Mouse (Mus musculus): Measurements from ENCODE around the gene Kirrel3. TPM values are rescaled to one million over a fixed set of nuclear protein-coding genes. Genes with fewer than 3 reads are reported as not detected.

The Kirrel3 gene
- polyA plus RNA-seq, 1 experiment from 2014 or later, result 0.60 TPM

DNA sequence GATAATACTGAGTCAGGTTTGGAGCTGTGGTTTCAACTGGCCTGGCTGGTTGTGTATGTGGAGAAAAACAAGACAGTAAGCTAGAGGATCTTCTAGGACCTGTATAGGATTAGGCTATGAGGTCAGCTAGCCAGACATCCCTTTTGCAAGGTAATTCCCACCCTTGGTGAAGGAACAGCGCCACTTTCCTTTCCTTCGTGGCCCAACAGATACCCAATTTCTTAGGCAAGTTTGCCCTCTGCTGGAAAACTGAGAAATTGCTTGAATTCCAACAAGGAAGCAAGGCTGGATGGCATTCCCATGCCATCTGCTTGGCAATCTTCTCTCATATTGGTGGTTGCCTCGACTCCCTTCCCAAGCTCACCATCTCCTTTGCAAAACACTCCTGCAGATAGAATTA is 533.7 kb downstream of the Kirrel3 start:
- Histone ChIP-seq H3K9me3 (ENCODE audit: control insufficient read depth) (no peaks in the 10 kb centered on the region), H3K4me1 (replicated peaks; ENCODE audit: control insufficient read depth, insufficient read depth, low read length) (no peaks in the 10 kb centered on the region), H3K4me3 (ENCODE audit: low read depth, low read length) (no peak overlapping the region), H3K27ac (ENCODE audit: low read depth, low read length) (no peak overlapping the region), H3K36me3 (ENCODE audit: control insufficient read depth, insufficient read depth) (no peaks in the 10 kb centered on the region), H3K4me2 (replicated peaks; ENCODE audit: low read depth) (no peak overlapping the region), H3K27me3 (replicated peaks; ENCODE audit: control insufficient read depth, insufficient read depth, low read length) (peaks cover 42% of the 10 kb centered on the region), H3K9ac (ENCODE audit: low read depth, low read length) (no peak overlapping the region)
- TF ChIP-seq CTCF (IDR thresholded peaks at IDR 0.05; ENCODE audit: low read depth), result peak; percentile 89
- WGBS, result 3% methylated on average over 3 of the region's 3 CpGs
- ATAC-seq, result no peak

- no peak for TF ChIP-seq CTCF (IDR thresholded peaks at IDR 0.05; ENCODE audit: low read depth)
- Histone ChIP-seq H3K4me1 (replicated peaks; ENCODE audit: control insufficient read depth, insufficient read depth, low read length) (no peaks in the 10 kb centered on the region), H3K4me2 (replicated peaks; ENCODE audit: low read depth) (no peak overlapping the region), H3K9me3 (ENCODE audit: control insufficient read depth) (no peaks in the 10 kb centered on the region), H3K27ac (ENCODE audit: low read depth, low read length) (no peak overlapping the region), H3K27me3 (replicated peaks; ENCODE audit: control insufficient read depth, insufficient read depth, low read length) (peaks cover 40% of the 10 kb centered on the region), H3K9ac (ENCODE audit: low read depth, low read length) (no peak overlapping the region), H3K4me3 (ENCODE audit: low read depth, low read length) (no peak overlapping the region), H3K36me3 (ENCODE audit: control insufficient read depth, insufficient read depth) (no peaks in the 10 kb centered on the region)
- no peak for ATAC-seq
- WGBS, result 56% methylated on average over 11 of the region's 11 CpGs
These were observed 534.4 kb downstream of the Kirrel3 start for GRCm38 (mm10) chr9:35020015-35020653.

- Histone ChIP-seq H3K9me3 (ENCODE audit: control insufficient read depth) (no peaks in the 10 kb centered on the region), H3K9ac (ENCODE audit: low read depth, low read length) (no peak overlapping the region), H3K36me3 (ENCODE audit: control insufficient read depth, insufficient read depth) (no peaks in the 10 kb centered on the region), H3K4me1 (replicated peaks; ENCODE audit: control insufficient read depth, insufficient read depth, low read length) (no peaks in the 10 kb centered on the region), H3K27ac (ENCODE audit: low read depth, low read length) (no peak overlapping the region), H3K4me3 (ENCODE audit: low read depth, low read length) (no peak overlapping the region), H3K27me3 (replicated peaks; ENCODE audit: control insufficient read depth, insufficient read depth, low read length) (peaks cover 33% of the 10 kb centered on the region), H3K4me2 (replicated peaks; ENCODE audit: low read depth) (no peak overlapping the region)
- no peak for TF ChIP-seq CTCF (IDR thresholded peaks at IDR 0.05; ENCODE audit: low read depth)
- 90% methylated on average over 1 of the region's 1 CpGs for WGBS
- ATAC-seq, result no peak
These were observed 536.0 kb downstream of the Kirrel3 start for GRCm38 (mm10) chr9:35021744-35022143.

- Histone ChIP-seq H3K4me3 (ENCODE audit: low read depth, low read length) (no peak overlapping the region), H3K27me3 (replicated peaks; ENCODE audit: control insufficient read depth, insufficient read depth, low read length) (peaks cover 14% of the 10 kb centered on the region), H3K9me3 (ENCODE audit: control insufficient read depth) (no peaks in the 10 kb centered on the region), H3K27ac (ENCODE audit: low read depth, low read length) (no peak overlapping the region), H3K4me1 (replicated peaks; ENCODE audit: control insufficient read depth, insufficient read depth, low read length) (no peaks in the 10 kb centered on the region), H3K4me2 (replicated peaks; ENCODE audit: low read depth) (peak overlapping the region; percentile 28), H3K9ac (ENCODE audit: low read depth, low read length) (no peak overlapping the region), H3K36me3 (ENCODE audit: control insufficient read depth, insufficient read depth) (no peaks in the 10 kb centered on the region)
- WGBS, result 15% methylated on average over 24 of the region's 25 CpGs
- no peak for ATAC-seq
- no peak for TF ChIP-seq CTCF (IDR thresholded peaks at IDR 0.05; ENCODE audit: low read depth)
These were observed 539.1 kb downstream of the Kirrel3 start for GRCm38 (mm10) chr9:35024591-35025496.

GRCm38 (mm10) chr9:35026311-35026710 is 540.6 kb downstream of the Kirrel3 start:
- ATAC-seq, result no peak
- Histone ChIP-seq H3K36me3 (ENCODE audit: control insufficient read depth, insufficient read depth) (no peaks in the 10 kb centered on the region), H3K27me3 (replicated peaks; ENCODE audit: control insufficient read depth, insufficient read depth, low read length) (peaks cover 14% of the 10 kb centered on the region), H3K9ac (ENCODE audit: low read depth, low read length) (no peak overlapping the region), H3K4me3 (ENCODE audit: low read depth, low read length) (no peak overlapping the region), H3K4me1 (replicated peaks; ENCODE audit: control insufficient read depth, insufficient read depth, low read length) (no peaks in the 10 kb centered on the region), H3K4me2 (replicated peaks; ENCODE audit: low read depth) (no peak overlapping the region), H3K9me3 (ENCODE audit: control insufficient read depth) (no peaks in the 10 kb centered on the region), H3K27ac (ENCODE audit: low read depth, low read length) (no peak overlapping the region)
- TF ChIP-seq CTCF (IDR thresholded peaks at IDR 0.05; ENCODE audit: low read depth), result no peak
- 86% methylated on average over 6 of the region's 6 CpGs for WGBS

DNA sequence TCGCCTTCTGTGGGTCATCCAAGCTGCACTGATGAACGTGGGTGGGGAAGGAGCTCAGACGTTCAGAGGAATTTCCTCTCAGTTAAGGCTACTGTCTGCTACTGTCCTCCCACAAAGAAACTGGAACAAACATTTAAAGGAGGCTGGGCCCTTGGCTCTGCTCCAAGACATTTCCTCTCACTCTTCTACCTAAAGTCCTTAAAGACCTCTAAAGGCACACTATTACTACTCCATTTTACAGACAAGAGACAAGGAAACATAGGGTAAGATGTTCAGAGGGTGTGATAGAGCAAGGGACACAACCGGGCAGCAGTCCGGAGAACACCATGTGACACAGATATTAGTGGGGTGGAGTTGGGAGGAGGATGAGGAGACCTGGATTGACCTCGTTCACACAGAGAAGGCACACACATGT is 541.2 kb downstream of the Kirrel3 start:
- Histone ChIP-seq H3K4me2 (replicated peaks; ENCODE audit: low read depth) (no peak overlapping the region), H3K9ac (ENCODE audit: low read depth, low read length) (no peak overlapping the region), H3K27me3 (replicated peaks; ENCODE audit: control insufficient read depth, insufficient read depth, low read length) (peaks cover 14% of the 10 kb centered on the region), H3K27ac (ENCODE audit: low read depth, low read length) (no peak overlapping the region), H3K4me3 (ENCODE audit: low read depth, low read length) (no peak overlapping the region), H3K4me1 (replicated peaks; ENCODE audit: control insufficient read depth, insufficient read depth, low read length) (no peaks in the 10 kb centered on the region), H3K9me3 (ENCODE audit: control insufficient read depth) (no peaks in the 10 kb centered on the region), H3K36me3 (ENCODE audit: control insufficient read depth, insufficient read depth) (no peaks in the 10 kb centered on the region)
- 42% methylated on average over 6 of the region's 6 CpGs for WGBS
- no peak for TF ChIP-seq CTCF (IDR thresholded peaks at IDR 0.05; ENCODE audit: low read depth)
- ATAC-seq, result no peak
